Mouse (Mus musculus) MEL (cell line): ENCODE data around the gene Mcts1. TPM values are rescaled to one million over a fixed set of nuclear protein-coding genes. Genes with fewer than 3 reads are reported as not detected.

Source experiments
- DNase-seq: peaks from one replicate; pipeline ENCODE4 v3.0.0; 2011; ENCODE audit warnings: low read depth, low spot score
- H3K27ac ChIP-seq: 2 replicates; pipeline ENCODE4 v1.5.1; 2012; ENCODE audit warnings: low read depth, mild to moderate bottlenecking, control low read depth, low read length, moderate library complexity; ENCODE audit not compliant: control insufficient read depth
- H3K27me3 ChIP-seq, 2 experiments: fragments of 150-350 bp in 1 of 2; sonication (generic) in 1 of 2; 2 replicates each; pipeline ENCODE4 v1.6.1; 2012; ENCODE audit warnings: low read length in 2 of 2, mild to moderate bottlenecking in 2 of 2, improper control_type of control experiment in 1 of 2, moderate library complexity in 1 of 2; ENCODE audit not compliant: insufficient read depth in 2 of 2, control insufficient read depth in 1 of 2
- H3K36me3 ChIP-seq, 2 experiments: 2 replicates each; pipeline ENCODE4 v1.6.1; 2012 to 2014; ENCODE audit warnings: low read length in 2 of 2, improper control_type of control experiment in 1 of 2, inconsistent platforms in 1 of 2, mild to moderate bottlenecking in 1 of 2; ENCODE audit not compliant: insufficient read depth in 2 of 2, control insufficient read depth in 1 of 2
- H3K4me1 ChIP-seq, 2 experiments: fragments of 150-350 bp in 1 of 2; sonication (generic) in 1 of 2; 2 replicates each; pipeline ENCODE4 v1.6.1; 2012; ENCODE audit warnings: low read length in 2 of 2, improper control_type of control experiment in 1 of 2, mild to moderate bottlenecking in 1 of 2; ENCODE audit not compliant: insufficient read depth in 2 of 2, control insufficient read depth in 1 of 2
- H3K4me3 ChIP-seq, 2 experiments: fragments of 150-350 bp in 1 of 2; sonication (generic) in 1 of 2; 2 replicates each; pipeline ENCODE4 v1.5.1; 2012; ENCODE audit warnings: low read depth in 2 of 2, low read length in 2 of 2, mild to moderate bottlenecking in 2 of 2, moderate library complexity in 2 of 2, control low read depth in 1 of 2, improper control_type of control experiment in 1 of 2; ENCODE audit not compliant: control insufficient read depth in 1 of 2, insufficient read depth in 1 of 2
- H3K79me2 ChIP-seq: 2 replicates; pipeline ENCODE4 v1.6.1; 2012; ENCODE audit warnings: mild to moderate bottlenecking, low read length, moderate library complexity; ENCODE audit not compliant: control insufficient read depth, poor library complexity, insufficient read depth
- H3K9ac ChIP-seq: 2 replicates; pipeline ENCODE4 v1.6.1; 2012; ENCODE audit warnings: low read depth, mild to moderate bottlenecking, control low read depth, low read length, moderate library complexity; ENCODE audit not compliant: control insufficient read depth, poor library complexity, severe bottlenecking
- H3K9me3 ChIP-seq: fragments of 150-350 bp; sonication (generic); replicated peaks from 2 replicates; pipeline ENCODE4 v1.6.1; 2012; ENCODE audit warnings: mild to moderate bottlenecking, low read length, improper control_type of control experiment, moderate library complexity; ENCODE audit not compliant: insufficient read depth
- BHLHE40 ChIP-seq: IDR thresholded peaks from 2 replicates; pipeline ENCODE4 v1.6.1; 2012; ENCODE audit warnings: low read depth, mild to moderate bottlenecking, inconsistent platforms, low read length, improper control_type of control experiment, borderline replicate concordance
- CHD1 ChIP-seq: IDR thresholded peaks from 2 replicates; pipeline ENCODE4 v1.6.1; 2012; ENCODE audit warnings: low read depth, mild to moderate bottlenecking, inconsistent platforms, low read length, improper control_type of control experiment
- E2F4 ChIP-seq: IDR thresholded peaks from 2 replicates; pipeline ENCODE4 v1.6.1; 2011; ENCODE audit warnings: low read depth, low read length, improper control_type of control experiment, borderline replicate concordance
- ELF1 ChIP-seq: IDR thresholded peaks from 2 replicates; pipeline ENCODE4 v1.6.1; 2014; ENCODE audit warnings: low read depth, mild to moderate bottlenecking, inconsistent platforms, low read length, improper control_type of control experiment, moderate library complexity
- EP300 ChIP-seq, 2 experiments: IDR thresholded peaks; 2 replicates each; pipeline ENCODE4 v1.6.1; 2011; ENCODE audit warnings: improper control_type of control experiment in 2 of 2, low read length in 2 of 2, low read depth in 1 of 2, mild to moderate bottlenecking in 1 of 2
- ETS1 ChIP-seq: IDR thresholded peaks from 2 replicates; pipeline ENCODE4 v1.6.1; 2012; ENCODE audit warnings: low read depth, mild to moderate bottlenecking, inconsistent platforms, low read length, improper control_type of control experiment, moderate library complexity
- GATA1 ChIP-seq: IDR thresholded peaks from 2 replicates; pipeline ENCODE4 v1.6.1; 2011; ENCODE audit warnings: low read depth, low read length, improper control_type of control experiment
- HCFC1 ChIP-seq: IDR thresholded peaks from 2 replicates; pipeline ENCODE4 v1.6.1; 2012; ENCODE audit warnings: low read depth, mild to moderate bottlenecking, inconsistent platforms, low read length, improper control_type of control experiment, moderate library complexity
- JUND ChIP-seq: IDR thresholded peaks from 2 replicates; pipeline ENCODE4 v1.6.1; 2011; ENCODE audit warnings: low read depth, mild to moderate bottlenecking, improper control_type of control experiment, low read length
- MAX ChIP-seq: IDR thresholded peaks from 2 replicates; pipeline ENCODE4 v1.6.1; 2011; ENCODE audit warnings: low read length, improper control_type of control experiment
- MAZ ChIP-seq: IDR thresholded peaks from 2 replicates; pipeline ENCODE4 v1.6.1; 2012; ENCODE audit warnings: low read depth, mild to moderate bottlenecking, inconsistent platforms, low read length, improper control_type of control experiment
- MXI1 ChIP-seq: IDR thresholded peaks from 2 replicates; pipeline ENCODE4 v1.6.1; 2011; ENCODE audit warnings: mild to moderate bottlenecking, low read depth, low read length, improper control_type of control experiment
- MYB ChIP-seq: IDR thresholded peaks from 2 replicates; pipeline ENCODE4 v1.6.1; 2011; ENCODE audit warnings: mild to moderate bottlenecking, low read depth, low read length, improper control_type of control experiment
- MYC ChIP-seq: IDR thresholded peaks from 2 replicates; pipeline ENCODE4 v1.6.1; 2011; ENCODE audit warnings: low read depth, mild to moderate bottlenecking, low read length, improper control_type of control experiment, moderate library complexity
- NELFE ChIP-seq: IDR thresholded peaks from 2 replicates; pipeline ENCODE4 v1.6.1; 2011; ENCODE audit warnings: low read depth, low read length, improper control_type of control experiment
- POLR2A ChIP-seq, 2 experiments: IDR thresholded peaks; 2 replicates each; pipeline ENCODE4 v1.6.1; 2011 to 2012; ENCODE audit warnings: low read length in 2 of 2, mild to moderate bottlenecking in 2 of 2, control low read depth in 1 of 2, improper control_type of control experiment in 1 of 2, low read depth in 1 of 2, moderate library complexity in 1 of 2; ENCODE audit not compliant: control insufficient read depth in 1 of 2, insufficient read depth in 1 of 2, poor library complexity in 1 of 2
- POLR2AphosphoS2 ChIP-seq: IDR thresholded peaks from 2 replicates; pipeline ENCODE4 v1.6.1; 2011; ENCODE audit warnings: low read length, improper control_type of control experiment
- SIN3A ChIP-seq: IDR thresholded peaks from 2 replicates; pipeline ENCODE4 v1.6.1; 2012; ENCODE audit warnings: low read length, improper control_type of control experiment, inconsistent platforms
- TCF12 ChIP-seq: IDR thresholded peaks from 2 replicates; pipeline ENCODE4 v1.6.1; 2014; ENCODE audit warnings: low read depth, mild to moderate bottlenecking, inconsistent platforms, low read length, improper control_type of control experiment, moderate library complexity
- USF1 ChIP-seq: IDR thresholded peaks from 2 replicates; pipeline ENCODE4 v1.6.1; 2014; ENCODE audit warnings: low read depth, mild to moderate bottlenecking, inconsistent platforms, low read length, improper control_type of control experiment, moderate library complexity
- USF2 ChIP-seq, 2 experiments: IDR thresholded peaks; 2 replicates each; pipeline ENCODE4 v1.6.1; 2011 to 2012; ENCODE audit warnings: improper control_type of control experiment in 2 of 2, low read length in 2 of 2, borderline replicate concordance in 1 of 2, inconsistent platforms in 1 of 2, low read depth in 1 of 2, mild to moderate bottlenecking in 1 of 2; ENCODE audit not compliant: insufficient read depth in 1 of 2
- ZKSCAN1 ChIP-seq: IDR thresholded peaks from 2 replicates; pipeline ENCODE4 v1.6.1; 2012; ENCODE audit warnings: low read depth, mild to moderate bottlenecking, inconsistent platforms, low read length, improper control_type of control experiment, moderate library complexity
- ZMIZ1 ChIP-seq: IDR thresholded peaks from 2 replicates; pipeline ENCODE4 v1.6.1; 2012; ENCODE audit warnings: low read depth, mild to moderate bottlenecking, inconsistent platforms, low read length, improper control_type of control experiment, moderate library complexity
- ZNF384 ChIP-seq: IDR thresholded peaks from 2 replicates; pipeline ENCODE4 v1.6.1; 2012; ENCODE audit warnings: low read depth, mild to moderate bottlenecking, inconsistent platforms, low read length, improper control_type of control experiment
- polyA plus RNA-seq, 2 experiments: library from polyadenylated mRNA; stranded (reverse) in 1 of 2; unstranded in 1 of 2; fragments of >175 nt in 1 of 2; fragments of >200 nt in 1 of 2; gene quantifications; 2 replicates each; pipeline versions ENCODE4 v1.2.1 to v1.2.4; 2012; ENCODE audit warnings: low replicate concordance in 2 of 2, low read depth in 1 of 2; ENCODE audit not compliant: insufficient read length in 2 of 2, insufficient read depth in 1 of 2, missing spikeins in 1 of 2
- total RNA-seq: library from RNA; depleted of rRNA; stranded (reverse); fragments of 300-350 nt; gene quantifications from 2 replicates; pipeline ENCODE4 v1.2.3, GENCODE M21; 2012

Gene Mcts1
- total and polyA plus RNA-seq, 3 experiments = 27.3 to 37.0 TPM; not detected in 1

GRCm38 (mm10) chrX:38576078-38576477, 24.3 kb upstream of the Mcts1 start, which contains the start of gene Cul4b (continued):
- TF ChIP-seq ETS1 = peak; percentile 22; the same call in 1 of the 2 replicates
- TF ChIP-seq POLR2AphosphoS2 = peak; percentile 84
- peak; percentile 78 for TF ChIP-seq NELFE
- no peak for TF ChIP-seq CHD1
- TF ChIP-seq ZNF384 = no peak
- peak; percentile 88 for TF ChIP-seq USF1
- no peak for TF ChIP-seq MYB
- no peak for TF ChIP-seq E2F4
- no peak for TF ChIP-seq BHLHE40
- no peak for TF ChIP-seq MXI1
- TF ChIP-seq MAX = peak; percentile 88
- TF ChIP-seq MAZ = no peak
- no peak for TF ChIP-seq ZKSCAN1
- TF ChIP-seq USF2 (IDR thresholded peaks at IDR 0.05; ENCODE audit: borderline replicate concordance in 1 of 2, insufficient read depth in 1 of 2, low read depth in 1 of 2, low read length in 2 of 2) = 0 out of 4 replicates have a peak, but pooled peaks of 1 of the 2 experiments have one; percentile 41
- TF ChIP-seq POLR2A (IDR thresholded peaks at IDR 0.05; ENCODE audit: control insufficient read depth in 1 of 2, insufficient read depth in 1 of 2, low read depth in 1 of 2, low read length in 2 of 2, poor library complexity in 1 of 2) = peak; percentile 47 to 80; a peak in 2 of 4 replicates

GRCm38 (mm10) chrX:38581140-38581539, 19.2 kb upstream of the Mcts1 start:
- Histone ChIP-seq H3K27ac (peak overlapping the region; percentile 79), H3K36me3 (peaks cover 0 to 38% of the 10 kb centered on the region in 2 experiments; a peak in 2 of 4 replicates), H3K9me3 (no peaks in the 10 kb centered on the region), H3K9ac (no peak overlapping the region), H3K79me2 (no peaks in the 10 kb centered on the region), H3K27me3 (no peaks in the 10 kb centered on the region), H3K4me3 (peak overlapping the region in 1 of 2 experiments; percentile 31; a peak in 2 of 4 replicates), H3K4me1 (peaks cover 9 to 16% of the 10 kb centered on the region in 2 experiments)
- DNase-seq = peak; percentile 64
- no peak for TF ChIP-seq MYB
- peak; percentile 22 for TF ChIP-seq ETS1
- TF ChIP-seq MAX = 0 out of 2 replicates have a peak, but pooled peaks have one; percentile 18
- TF ChIP-seq ZMIZ1 = no peak
- TF ChIP-seq MYC = 0 out of 2 replicates have a peak, but pooled peaks have one; percentile 16
- TF ChIP-seq ELF1 = peak; percentile 46; the same call in 1 of the 2 replicates
- no peak for TF ChIP-seq MAZ
- 0 out of 2 replicates have a peak, but pooled peaks have one; percentile 39 for TF ChIP-seq TCF12
- TF ChIP-seq GATA1 = peak; percentile 68
- TF ChIP-seq SIN3A = peak; percentile 57
- TF ChIP-seq HCFC1 = peak; percentile 40; the same call in 1 of the 2 replicates
- peak; percentile 50 to 66 for TF ChIP-seq EP300 (IDR thresholded peaks at IDR 0.05; ENCODE audit: low read depth in 1 of 2, low read length in 2 of 2)
- TF ChIP-seq JUND = 0 out of 2 replicates have a peak, but pooled peaks have one; percentile 10
- TF ChIP-seq ZNF384 = no peak
